Mouse (Mus musculus): ENCODE data around the gene Sec61a1.

DNA sequence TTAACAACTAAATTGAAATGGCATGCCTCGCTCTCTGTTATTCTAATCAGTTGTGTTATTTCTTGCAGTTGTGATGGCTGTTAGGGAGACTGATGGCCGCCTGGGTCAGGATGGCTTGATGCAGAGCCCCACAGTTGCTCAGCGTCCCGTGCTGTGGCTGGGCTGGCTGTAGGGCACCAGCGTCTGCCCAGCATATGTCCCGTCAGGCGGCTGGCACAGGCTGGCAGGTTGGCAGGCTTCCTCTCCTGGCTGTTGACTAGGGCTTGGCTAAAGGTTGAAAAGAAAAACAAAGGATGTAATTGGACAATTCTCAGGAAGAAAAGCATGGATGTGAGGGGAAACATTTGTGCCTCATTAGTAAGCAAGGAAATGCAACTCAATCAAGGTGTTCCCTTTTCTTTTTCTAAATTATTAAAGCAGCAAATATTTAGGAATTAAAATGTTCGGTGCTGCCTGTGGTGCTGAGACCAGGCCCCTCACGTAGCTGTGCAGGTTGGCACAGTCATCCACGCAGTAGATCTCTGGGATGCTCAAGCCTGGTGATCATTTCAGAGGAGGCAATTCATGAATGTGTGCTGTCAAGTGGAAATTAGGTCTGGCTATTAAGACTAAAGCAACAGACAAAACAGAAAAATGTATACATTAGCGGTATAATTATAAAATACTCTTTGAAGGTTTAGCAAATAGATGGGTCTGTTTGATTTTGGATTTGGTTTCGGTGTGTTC is 27.9 kb downstream of the Sec61a1 start:
- TF ChIP-seq POLR2A (IDR thresholded peaks at IDR 0.05; ENCODE audit: borderline replicate concordance, extremely low read depth, low read depth, low read length) (no peak), CTCF (IDR thresholded peaks at IDR 0.05; ENCODE audit: insufficient read depth, low read length) (no peak)

Measured in lung, adult 2 months (tissue).